Mouse (Mus musculus): ENCODE data around the gene Ttc26. TPM values are rescaled to one million over a fixed set of nuclear protein-coding genes. Genes with fewer than 3 reads are reported as not detected.
A peak's percentile ranks its signal among the peaks of the same experiment; 100 is the strongest.
"Not testable (repeated sequence)": the region's sequence is repeated elsewhere in the genome, so short reads cannot be mapped to it uniquely, and the experiment has no call there.

Ttc26 gene
- polyA plus RNA-seq, 1 experiment from 2014 or later = 9.9 TPM

GRCm38 (mm10) chr6:38357603-38358252, 23.5 kb upstream of the Ttc26 start:
- no peak for ATAC-seq (ENCODE audit: insufficient number of reproducible peaks, insufficient read depth, low FRiP score, low TSS enrichment, low read depth)
- Histone ChIP-seq H3K4me3 (no peak overlapping the region), H3K4me2 (no peak overlapping the region), H3K27me3 (peaks cover 58% of the 10 kb centered on the region), H3K4me1 (peaks cover 16% of the 10 kb centered on the region), H3K9ac (no peak overlapping the region), H3K36me3 (no peaks in the 10 kb centered on the region), H3K27ac (no peak overlapping the region), H3K9me3 (no peaks in the 10 kb centered on the region)
- WGBS = 34% methylated on average over 5 of the region's 5 CpGs

DNA sequence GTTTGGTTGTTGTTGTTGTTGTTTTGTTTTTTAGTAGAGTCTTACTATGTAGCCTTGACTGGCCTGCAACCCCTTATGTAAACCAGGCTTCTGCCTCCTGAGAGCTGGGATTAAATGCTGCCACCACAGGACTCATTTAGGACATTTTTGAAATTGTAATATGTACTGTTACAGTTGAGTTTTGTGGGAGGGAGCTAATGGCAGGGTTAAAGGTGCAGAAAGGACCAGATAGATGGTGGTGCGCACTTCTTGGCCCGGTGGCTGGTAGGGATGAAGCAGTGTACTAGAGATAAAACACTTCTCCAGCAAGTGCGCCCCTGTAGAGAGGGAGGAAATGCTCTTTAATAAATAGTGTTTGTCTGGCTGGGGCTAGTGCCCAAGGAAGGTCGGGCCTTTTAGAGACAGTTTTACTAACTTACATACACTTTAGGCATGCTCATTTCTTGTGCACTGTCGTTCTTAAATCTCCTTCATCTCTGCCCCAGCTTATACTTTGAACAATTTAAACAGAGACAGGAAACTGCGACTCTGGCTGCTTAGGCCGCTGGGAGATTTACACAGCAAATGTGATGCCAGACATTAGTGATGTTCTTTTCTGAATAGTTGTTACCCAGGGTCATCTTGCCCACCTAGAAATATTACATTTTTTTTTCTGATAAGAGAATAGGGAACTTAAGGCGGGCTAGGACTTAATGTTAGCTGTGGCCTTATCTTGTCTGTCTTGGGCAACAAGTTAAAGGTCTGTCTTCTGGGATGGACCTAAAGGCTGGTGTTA, 22.8 kb upstream of the Ttc26 start:
- H3K9me3 ChIP-seq = no peaks in the 10 kb centered on the region
- H3K27ac ChIP-seq = no peak overlapping the region
- peaks cover 16% of the 10 kb centered on the region for H3K4me1 ChIP-seq
- WGBS = 65% methylated on average over 8 of the region's 8 CpGs
- no peak overlapping the region for H3K4me2 ChIP-seq
- no peak for ATAC-seq (ENCODE audit: insufficient number of reproducible peaks, insufficient read depth, low FRiP score, low TSS enrichment, low read depth)
- no peak overlapping the region for H3K4me3 ChIP-seq
- H3K27me3 ChIP-seq = peaks cover 51% of the 10 kb centered on the region
- no peaks in the 10 kb centered on the region for H3K36me3 ChIP-seq
- H3K9ac ChIP-seq = no peak overlapping the region

GRCm38 (mm10) chr6:38359044-38359735, 22.1 kb upstream of the Ttc26 start:
- not testable (repeated sequence) for H3K36me3 ChIP-seq; H3K4me1 ChIP-seq; H3K27ac ChIP-seq; H3K9me3 ChIP-seq; ATAC-seq (ENCODE audit: insufficient number of reproducible peaks, insufficient read depth, low FRiP score, low TSS enrichment, low read depth); H3K4me3 ChIP-seq; H3K9ac ChIP-seq; H3K4me2 ChIP-seq
- WGBS = 90% methylated on average over 11 of the region's 11 CpGs
- H3K27me3 ChIP-seq = peaks cover 43% of the 10 kb centered on the region

DNA sequence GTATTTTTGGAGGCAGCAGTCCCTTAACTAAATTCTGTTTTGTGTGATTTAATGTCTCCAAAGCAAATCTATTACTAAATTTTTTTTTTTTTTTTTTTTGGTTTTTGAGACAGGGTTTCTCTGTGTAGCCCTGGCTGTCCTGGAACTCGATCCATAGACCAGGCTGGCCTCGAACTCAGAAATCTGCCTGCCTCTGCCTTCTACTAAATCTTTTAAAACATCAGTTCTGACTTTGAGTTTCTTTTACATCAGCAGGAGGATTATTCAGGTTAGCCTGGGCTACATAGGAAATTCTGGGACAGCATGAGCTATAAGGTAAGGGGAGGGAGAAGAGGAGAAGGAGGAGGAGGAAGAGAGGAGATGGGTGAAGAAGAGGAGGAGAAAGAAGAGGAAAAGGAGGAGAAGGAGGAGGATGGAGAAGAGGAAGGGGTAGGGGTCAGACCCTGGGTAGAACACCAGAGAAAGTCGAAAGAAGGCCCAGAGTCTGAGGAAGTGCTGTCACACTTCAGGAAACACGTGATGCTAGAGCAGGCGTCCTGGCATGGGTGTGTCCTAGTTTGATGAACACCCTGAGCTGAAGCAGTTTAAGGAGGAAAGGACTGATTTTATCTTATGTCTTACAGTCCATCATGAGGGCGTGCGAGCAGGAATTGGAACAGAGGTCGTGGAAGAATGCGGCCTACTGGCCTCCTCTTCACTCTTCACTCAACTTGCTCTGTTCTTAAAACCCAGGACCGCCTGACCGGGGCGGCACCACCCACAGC, 21.4 kb upstream of the Ttc26 start:
- H3K4me2 ChIP-seq = no peak overlapping the region
- no peak overlapping the region for H3K9ac ChIP-seq
- no peaks in the 10 kb centered on the region for H3K36me3 ChIP-seq
- peaks cover 36% of the 10 kb centered on the region for H3K27me3 ChIP-seq
- no peak overlapping the region for H3K27ac ChIP-seq
- H3K4me1 ChIP-seq = peaks cover 4% of the 10 kb centered on the region
- no peak overlapping the region for H3K4me3 ChIP-seq
- H3K9me3 ChIP-seq = no peaks in the 10 kb centered on the region
- ATAC-seq (ENCODE audit: insufficient number of reproducible peaks, insufficient read depth, low FRiP score, low TSS enrichment, low read depth) = no peak
- WGBS = 82% methylated on average over 12 of the region's 12 CpGs

- no peaks in the 10 kb centered on the region for H3K36me3 ChIP-seq
- peaks cover 25% of the 10 kb centered on the region for H3K27me3 ChIP-seq
- H3K4me1 ChIP-seq = no peaks in the 10 kb centered on the region
- H3K4me2 ChIP-seq = no peak overlapping the region
- no peak overlapping the region for H3K4me3 ChIP-seq
- H3K9me3 ChIP-seq = no peaks in the 10 kb centered on the region
- no peak overlapping the region for H3K27ac ChIP-seq
- no peak overlapping the region for H3K9ac ChIP-seq
- no peak for ATAC-seq (ENCODE audit: insufficient number of reproducible peaks, insufficient read depth, low FRiP score, low TSS enrichment, low read depth)
- WGBS = 86% methylated on average over 4 of the region's 4 CpGs
These were observed 20.2 kb upstream of the Ttc26 start for GRCm38 (mm10) chr6:38361065-38361464.

DNA sequence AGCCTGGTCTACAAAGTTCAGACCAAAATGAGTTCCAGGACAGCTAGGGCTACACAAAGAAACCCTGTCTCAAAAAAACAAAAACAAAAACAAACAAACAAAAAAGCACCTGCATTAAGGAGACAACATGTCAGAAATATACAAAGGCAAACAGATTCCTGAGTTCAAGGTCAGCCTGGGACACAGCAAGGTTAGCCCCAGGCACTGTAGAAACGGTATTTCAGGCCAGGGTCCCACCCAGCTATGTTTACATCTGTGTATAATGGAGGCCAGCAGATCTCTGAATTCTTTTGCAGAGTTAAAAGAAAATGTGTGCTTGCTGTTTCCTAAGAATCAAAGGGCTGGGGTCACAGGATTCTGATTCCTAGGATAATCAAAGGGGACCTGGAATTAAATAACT, 19.3 kb upstream of the Ttc26 start:
- H3K4me2 ChIP-seq = no peak overlapping the region
- ATAC-seq (ENCODE audit: insufficient number of reproducible peaks, insufficient read depth, low FRiP score, low TSS enrichment, low read depth) = no peak
- no peaks in the 10 kb centered on the region for H3K9me3 ChIP-seq
- no peak overlapping the region for H3K4me3 ChIP-seq
- WGBS = 19% methylated on average over 1 of the region's 1 CpGs
- no peaks in the 10 kb centered on the region for H3K4me1 ChIP-seq
- H3K27me3 ChIP-seq = peaks cover 17% of the 10 kb centered on the region
- no peak overlapping the region for H3K27ac ChIP-seq
- no peaks in the 10 kb centered on the region for H3K36me3 ChIP-seq
- no peak overlapping the region for H3K9ac ChIP-seq

DNA sequence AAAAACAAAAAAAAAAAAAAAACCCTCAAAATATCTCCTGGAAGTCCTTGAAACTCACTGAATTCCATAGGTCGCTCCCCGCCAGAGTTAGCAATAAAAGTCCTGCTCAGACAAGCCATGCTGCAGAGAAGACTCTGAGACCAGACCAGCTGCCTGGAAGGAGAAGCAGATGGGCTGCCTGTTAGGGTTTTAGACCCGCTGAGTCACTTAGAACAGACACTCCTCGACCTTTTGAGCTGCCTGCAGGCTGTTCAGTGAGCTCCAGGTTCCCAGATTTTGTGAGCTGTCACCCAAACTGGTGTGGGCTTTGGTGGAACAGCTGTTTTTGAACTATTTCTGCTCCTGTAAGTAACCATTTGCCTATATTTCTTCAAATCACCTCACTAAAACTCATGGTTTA, 17.9 kb upstream of the Ttc26 start:
- H3K27ac ChIP-seq = no peak overlapping the region
- 0 out of 2 replicates have a peak, but pooled peaks cover 2% of the 10 kb centered on the region for H3K27me3 ChIP-seq
- WGBS = 58% methylated on average over 4 of the region's 4 CpGs
- no peak overlapping the region for H3K9ac ChIP-seq
- no peaks in the 10 kb centered on the region for H3K9me3 ChIP-seq
- no peak overlapping the region for H3K4me3 ChIP-seq
- ATAC-seq (ENCODE audit: insufficient number of reproducible peaks, insufficient read depth, low FRiP score, low TSS enrichment, low read depth) = no peak
- H3K4me2 ChIP-seq = no peak overlapping the region
- H3K36me3 ChIP-seq = no peaks in the 10 kb centered on the region
- H3K4me1 ChIP-seq = no peaks in the 10 kb centered on the region

DNA sequence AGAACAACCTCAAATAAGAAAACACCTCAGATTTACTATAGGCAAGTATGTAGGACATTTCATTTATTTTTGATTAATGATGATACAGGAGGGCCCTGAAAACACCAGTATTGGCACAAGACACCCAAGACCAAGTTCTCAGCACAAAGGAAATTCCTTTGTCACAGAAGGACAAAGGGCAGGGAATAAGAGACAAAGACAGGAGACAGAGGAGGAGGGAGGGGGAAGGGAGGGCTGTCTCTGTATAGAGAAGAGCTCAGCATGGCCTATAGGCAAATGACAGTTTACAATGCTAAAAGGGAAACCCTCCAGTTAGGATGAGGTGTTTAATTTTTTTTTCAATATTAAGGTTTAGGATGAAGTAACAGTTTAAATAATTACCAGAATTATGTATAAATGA, 17.1 kb upstream of the Ttc26 start:
- H3K4me2 ChIP-seq = no peak overlapping the region
- no peak for ATAC-seq (ENCODE audit: insufficient number of reproducible peaks, insufficient read depth, low FRiP score, low TSS enrichment, low read depth)
- no peak overlapping the region for H3K9ac ChIP-seq

GRCm38 (mm10) chr6:38369945-38370344, 11.3 kb upstream of the Ttc26 start:
- Histone ChIP-seq H3K27me3 (no peaks in the 10 kb centered on the region), H3K9ac (no peak overlapping the region), H3K9me3 (peaks cover 10% of the 10 kb centered on the region; the same call in 1 of the 2 replicates), H3K27ac (no peak overlapping the region), H3K36me3 (no peaks in the 10 kb centered on the region), H3K4me1 (no peaks in the 10 kb centered on the region), H3K4me3 (no peak overlapping the region), H3K4me2 (no peak overlapping the region)
- WGBS = 74% methylated on average over 3 of the region's 3 CpGs
- ATAC-seq (ENCODE audit: insufficient number of reproducible peaks, insufficient read depth, low FRiP score, low TSS enrichment, low read depth) = no peak

More for the DNA sequence above, 17.1 kb upstream of the Ttc26 start:
- H3K36me3 ChIP-seq = no peaks in the 10 kb centered on the region
- H3K9me3 ChIP-seq = no peaks in the 10 kb centered on the region
- no peak overlapping the region for H3K27ac ChIP-seq
- H3K4me3 ChIP-seq = no peak overlapping the region
- no peaks in the 10 kb centered on the region for H3K4me1 ChIP-seq
- no peaks in the 10 kb centered on the region for H3K27me3 ChIP-seq

- ATAC-seq (ENCODE audit: insufficient number of reproducible peaks, insufficient read depth, low FRiP score, low TSS enrichment, low read depth) = no peak
- Histone ChIP-seq H3K27ac (no peak overlapping the region), H3K9ac (no peak overlapping the region), H3K4me1 (no peaks in the 10 kb centered on the region), H3K4me2 (no peak overlapping the region), H3K9me3 (peaks cover 10% of the 10 kb centered on the region; the same call in 1 of the 2 replicates), H3K27me3 (no peaks in the 10 kb centered on the region), H3K36me3 (no peaks in the 10 kb centered on the region), H3K4me3 (no peak overlapping the region)
- WGBS = 79% methylated on average over 1 of the region's 1 CpGs
These were observed 7.0 kb upstream of the Ttc26 start for GRCm38 (mm10) chr6:38374271-38374670.

- Histone ChIP-seq H3K4me2 (peak overlapping the region; percentile 71), H3K9me3 (no peaks in the 10 kb centered on the region), H3K9ac (peak overlapping the region; percentile 77), H3K27me3 (no peaks in the 10 kb centered on the region), H3K4me1 (peaks cover 8% of the 10 kb centered on the region; the same call in 1 of the 2 replicates), H3K27ac (peak overlapping the region; percentile 39; the same call in 1 of the 2 replicates), H3K4me3 (peak overlapping the region; percentile 65), H3K36me3 (peaks cover 4% of the 10 kb centered on the region; the same call in 1 of the 2 replicates)
- WGBS = 3% methylated on average over 4 of the region's 4 CpGs
- ATAC-seq (ENCODE audit: insufficient number of reproducible peaks, insufficient read depth, low FRiP score, low TSS enrichment, low read depth) = no peak
These were observed 523 bp upstream of the Ttc26 start for GRCm38 (mm10) chr6:38380764-38381128.

Data from embryonic facial prominence, embryonic 13.5 days (tissue).